Mouse (Mus musculus) spleen, postnatal 36 days (tissue): ENCODE results near the gene Col4a3bp.
"Not testable (repeated sequence)": the region's sequence is repeated elsewhere in the genome, so short reads cannot be mapped to it uniquely, and the experiment has no call there.

Experiments
- DNase-seq, 2 experiments: peaks; one replicate each; pipeline ENCODE4 v3.0.0; 2022; ENCODE audit warnings: low spot score in 2 of 2, mixed read lengths in 1 of 2

Gene Col4a3bp

GRCm38 (mm10) chr13:96645822-96646221, 103.4 kb downstream of the Col4a3bp start:
- DNase-seq = no peak

DNA sequence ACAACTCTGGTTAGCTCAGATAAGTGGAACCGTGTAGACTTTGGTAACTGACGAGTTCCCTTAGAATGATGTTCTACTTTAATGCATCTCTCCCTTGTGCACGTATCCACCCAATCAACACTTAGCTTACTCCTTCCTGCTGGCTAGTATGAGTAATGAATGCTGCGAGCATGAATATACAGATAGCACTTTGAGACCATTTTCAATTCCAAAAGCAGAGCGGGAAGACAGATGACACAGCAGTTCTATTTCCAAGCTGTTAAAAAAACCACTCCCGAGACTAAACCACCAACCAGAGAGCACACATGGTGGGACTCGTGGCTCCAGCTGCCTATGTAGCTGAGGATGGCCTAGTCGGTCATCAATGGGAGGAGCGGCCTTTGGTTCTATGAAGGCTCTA, 110.6 kb downstream of the Col4a3bp start:
- DNase-seq = no peak

- no peak for DNase-seq
Observed at GRCm38 (mm10) chr13:96656673-96657072, 114.3 kb downstream of the Col4a3bp start.

DNA sequence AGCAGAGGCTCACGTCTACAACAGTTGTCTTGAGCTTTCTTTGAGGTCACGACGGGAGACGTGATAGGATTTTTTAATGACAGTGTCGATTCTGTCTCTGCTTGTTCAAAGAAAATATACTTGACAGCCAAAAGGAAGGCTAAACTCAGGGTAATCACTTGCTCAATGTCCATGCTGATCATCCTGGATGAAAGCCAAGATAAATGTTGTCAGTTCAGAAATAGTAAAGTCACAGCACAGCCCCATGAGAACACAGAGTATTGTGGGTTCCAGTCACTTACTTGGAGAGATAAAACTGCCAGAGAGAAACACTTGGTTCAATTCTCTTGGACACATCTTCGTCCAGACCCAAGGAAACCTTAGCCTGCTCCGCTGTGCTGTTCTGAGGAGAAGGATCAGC, 116.5 kb downstream of the Col4a3bp start:
- no peak for DNase-seq

DNA sequence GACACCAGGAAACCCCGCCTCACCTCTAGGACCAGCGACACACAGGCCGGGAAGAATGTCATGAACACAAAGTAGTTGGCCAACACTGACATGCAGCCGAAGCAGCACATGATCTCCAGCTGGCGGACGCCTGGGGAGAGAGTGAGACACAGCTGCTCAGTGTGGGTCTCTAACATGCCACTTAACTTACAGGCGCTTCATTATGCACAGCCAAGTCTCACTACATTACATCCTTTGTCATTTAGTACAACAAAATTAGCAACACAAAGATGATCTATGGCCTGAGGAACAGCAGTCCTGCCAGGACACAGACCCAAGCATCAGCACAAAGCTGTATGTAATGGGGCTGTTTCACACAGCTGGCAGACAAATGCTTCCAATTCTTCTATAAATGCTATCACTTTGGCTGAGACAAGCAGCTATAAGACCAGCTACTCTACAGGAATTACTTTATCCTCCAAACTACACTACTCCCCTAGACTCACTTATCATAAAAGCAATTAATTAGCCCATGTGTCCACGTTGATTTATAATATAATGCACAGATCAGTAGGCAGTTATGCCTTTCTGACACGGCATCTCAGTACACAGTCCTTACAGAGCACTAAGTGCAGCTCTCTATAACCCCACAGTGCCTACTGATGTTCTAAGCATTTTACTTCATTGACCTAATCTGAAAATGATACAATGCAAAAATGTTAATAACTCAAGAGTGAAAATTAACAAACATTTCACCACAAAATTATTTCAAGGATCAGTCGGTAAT, 117.9 kb downstream of the Col4a3bp start:
- no peak for DNase-seq

DNA sequence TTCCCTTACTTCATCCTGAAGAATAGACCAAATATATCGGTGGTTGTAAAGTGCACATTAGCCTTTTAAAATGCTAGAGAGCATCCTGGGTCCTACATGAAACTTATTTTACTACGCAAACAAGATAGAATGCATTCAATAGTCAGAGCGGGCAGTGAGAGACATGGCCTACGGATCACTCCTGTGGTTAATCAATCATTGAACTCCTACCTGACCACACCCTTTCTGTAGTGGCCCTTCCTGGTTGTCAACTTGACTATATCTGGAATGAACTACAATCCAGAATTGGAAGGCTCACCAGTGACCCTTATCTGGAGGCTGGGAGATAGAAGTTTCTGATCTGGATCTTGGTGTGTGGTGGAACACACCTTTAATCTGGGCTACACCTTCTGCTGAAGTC, 120.7 kb downstream of the Col4a3bp start:
- not testable (repeated sequence) for DNase-seq

DNA sequence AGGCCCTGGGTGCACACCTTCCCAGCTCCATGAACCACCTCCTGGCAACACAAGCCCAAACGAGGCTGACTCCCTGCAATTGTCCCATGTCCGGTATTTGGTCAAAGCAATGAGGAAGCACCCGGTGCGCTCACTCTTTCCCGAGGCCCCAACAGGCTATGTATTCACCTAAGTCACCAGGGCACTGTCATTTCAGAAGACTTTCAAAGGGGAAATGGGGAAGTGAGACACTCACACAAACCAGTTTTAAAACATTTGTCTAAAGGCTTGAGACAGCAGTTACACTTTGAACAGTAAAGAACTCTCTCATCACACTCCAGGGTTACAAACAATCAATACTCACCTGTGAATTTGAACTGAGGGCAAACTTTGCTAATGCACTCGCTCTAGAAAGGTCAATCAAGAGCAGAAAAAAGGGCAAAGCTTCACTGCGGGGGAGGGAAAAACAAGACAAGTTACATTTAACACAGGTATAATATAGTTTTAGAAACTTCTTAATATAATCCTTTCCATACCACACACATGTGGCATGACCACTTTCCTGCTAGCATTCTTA, 122.1 kb downstream of the Col4a3bp start:
- DNase-seq = no peak

DNA sequence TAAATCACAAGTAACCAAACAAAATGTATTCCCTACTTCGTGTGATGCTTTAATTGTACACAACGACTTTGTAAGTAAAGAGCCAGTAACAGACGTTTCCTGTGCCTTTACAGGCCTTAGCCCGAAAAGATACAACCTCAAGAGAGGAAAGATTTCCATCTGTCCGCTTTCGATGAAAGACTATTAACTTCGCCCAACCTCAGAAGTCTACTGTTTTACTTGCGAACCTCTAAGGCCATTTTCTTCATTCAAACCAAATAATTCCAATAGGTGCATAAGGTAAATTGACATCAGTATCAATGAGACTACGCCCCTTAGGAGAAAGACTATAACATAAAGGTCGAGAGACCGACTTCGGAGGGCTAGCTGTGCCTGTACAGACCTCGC, 127.6 kb downstream of the Col4a3bp start:
- no peak for DNase-seq

DNA sequence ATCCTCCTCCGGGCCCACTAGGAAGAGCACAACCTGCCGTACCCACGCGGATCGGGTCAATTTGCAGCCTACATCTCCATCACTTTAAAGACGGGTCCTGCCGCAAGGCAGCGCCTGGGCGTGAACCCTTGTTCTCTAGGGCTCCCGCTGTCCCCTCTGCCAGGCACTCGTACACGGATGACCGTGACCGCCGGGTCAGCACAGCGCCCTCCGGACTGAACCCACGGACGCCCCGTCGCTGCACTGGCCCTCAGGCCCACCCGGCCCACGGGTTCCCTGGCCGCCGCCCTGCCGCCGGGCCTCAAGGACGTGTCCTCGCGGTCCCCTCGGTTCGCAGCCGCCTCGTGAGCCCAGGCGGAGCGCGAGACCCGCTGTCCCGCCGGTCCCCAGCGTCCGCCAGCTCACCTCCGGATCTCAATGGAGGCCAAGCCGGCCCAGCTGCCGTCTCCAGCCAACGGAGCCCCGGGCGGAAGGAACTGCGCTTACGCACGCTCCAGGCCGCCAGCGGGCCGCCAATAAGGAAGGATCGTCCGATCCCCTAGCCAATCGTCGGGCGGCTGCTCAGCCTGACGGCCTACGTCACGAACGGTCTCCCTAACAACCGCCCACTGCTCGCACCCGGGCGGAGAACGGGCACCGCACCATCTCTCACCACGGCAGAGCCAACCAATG, 128.1 kb downstream of the Col4a3bp start, which contains the start of gene Hmgcr:
Gene Hmgcr, minus strand, starts transcription at position 531 of the 672 bp plus-strand sequence.
- peak; percentile 98 for DNase-seq

- DNase-seq = no peak
Observed at GRCm38 (mm10) chr13:96671078-96671905, 128.9 kb downstream of the Col4a3bp start.

- no peak for DNase-seq
Observed at GRCm38 (mm10) chr13:96671906-96672234, 129.5 kb downstream of the Col4a3bp start.

- no peak for DNase-seq
Observed at GRCm38 (mm10) chr13:96672276-96672675, 129.9 kb downstream of the Col4a3bp start.

GRCm38 (mm10) chr13:96673817-96674216, 131.4 kb downstream of the Col4a3bp start:
- DNase-seq = no peak

- no peak for DNase-seq
Observed at GRCm38 (mm10) chr13:96675756-96676155, 133.3 kb downstream of the Col4a3bp start.

DNA sequence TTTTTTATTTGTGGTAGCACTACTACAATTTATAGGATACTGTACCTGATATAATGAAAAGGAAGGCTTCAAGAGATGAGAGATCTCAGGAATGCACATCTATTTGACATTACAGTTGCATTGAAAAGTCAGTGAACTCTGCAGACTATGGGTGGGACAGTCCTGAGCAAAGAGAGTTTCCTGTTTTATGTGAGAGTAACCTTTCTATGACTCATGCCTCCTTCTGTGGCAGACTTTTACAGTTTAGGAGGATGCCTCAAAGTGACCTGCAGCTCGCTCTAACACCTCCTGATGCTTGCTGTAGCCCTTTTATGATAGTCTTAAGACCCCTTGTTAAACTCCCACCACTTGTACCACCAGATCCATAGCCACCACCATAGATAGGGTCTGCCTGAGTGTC, 134.7 kb downstream of the Col4a3bp start:
- DNase-seq = no peak

DNA sequence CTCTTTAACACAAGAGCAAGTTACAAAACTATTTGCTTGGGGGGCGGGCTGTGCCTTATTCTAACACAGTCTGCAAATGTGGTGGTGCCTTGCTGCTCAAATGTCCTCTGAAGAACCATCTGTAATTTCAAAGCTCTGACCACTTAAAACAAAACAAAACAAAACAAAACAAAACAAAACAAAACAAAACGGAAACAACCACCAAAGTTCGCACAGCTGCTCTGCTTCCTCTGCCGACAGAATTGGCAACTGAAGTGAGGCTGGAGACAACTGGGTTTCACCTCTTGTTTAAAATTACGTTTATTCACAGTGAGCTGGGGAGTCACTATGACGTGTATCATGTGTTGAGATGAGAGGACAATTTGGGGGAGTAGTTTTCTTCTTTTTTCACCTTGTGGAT, 136.2 kb downstream of the Col4a3bp start:
- DNase-seq = no peak

GRCm38 (mm10) chr13:96680163-96681087, 138.0 kb downstream of the Col4a3bp start:
- DNase-seq = no peak

DNA sequence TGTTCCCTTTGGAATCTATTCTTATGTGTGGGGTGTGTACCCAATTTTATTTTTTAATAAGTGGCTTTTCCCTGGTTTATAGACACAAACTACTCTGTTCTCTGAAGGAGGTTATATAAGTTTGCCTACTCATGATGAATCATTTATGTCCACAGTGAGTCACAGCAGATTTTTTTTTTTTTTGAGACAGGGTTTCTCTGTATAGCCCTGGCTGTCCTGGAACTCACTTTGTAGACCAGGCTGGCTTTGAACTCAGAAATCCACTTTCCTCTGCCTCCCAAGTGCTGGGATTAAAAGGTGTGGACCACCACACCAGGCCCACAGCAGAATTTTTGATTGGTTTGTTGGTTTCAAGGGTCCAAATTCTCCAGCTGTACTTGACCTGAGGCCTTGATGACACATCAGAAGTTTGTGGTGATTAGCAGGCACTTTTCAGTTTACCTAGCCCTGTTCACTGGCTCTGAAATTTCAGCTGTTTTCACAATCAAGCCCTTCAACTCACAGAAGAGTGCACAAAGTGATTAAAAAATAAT, 138.7 kb downstream of the Col4a3bp start:
- DNase-seq = no peak

- no peak for DNase-seq
Observed at GRCm38 (mm10) chr13:96684779-96685178, 142.4 kb downstream of the Col4a3bp start.

DNA sequence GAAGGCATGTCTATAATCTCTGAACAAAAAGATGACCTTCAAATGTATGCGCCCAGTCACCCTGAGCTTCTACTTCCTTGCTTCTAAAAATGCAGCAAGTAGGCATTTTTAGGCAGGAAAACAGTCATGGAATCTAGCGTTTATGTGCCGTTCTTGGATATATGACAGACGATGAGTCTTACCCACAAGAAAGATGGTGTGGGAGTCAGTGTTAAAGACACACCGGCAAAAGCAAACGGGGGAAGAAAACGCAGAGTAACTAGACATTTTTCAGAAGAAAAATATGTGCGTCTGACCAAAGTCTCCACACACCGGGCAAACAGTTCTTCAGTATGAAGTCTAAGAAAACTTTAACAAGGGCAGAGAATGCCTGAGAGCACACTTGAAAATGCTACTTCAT, 144.8 kb downstream of the Col4a3bp start:
- no peak for DNase-seq
